1 mouse cellular context compared by ENCODE assay signal in genomic region chr1:88641678-88642215, GRCm38 (mm10).
TF ChIP-seq lines count a peak whose summit lies in the region.

No protein-coding gene starts in this region.

TF ChIP-seq in CH12.LX, 34 proteins besides CTCF, POLR2A, EP300 and RAD21 (continued from another document):
- TF ChIP-seq JUN (IDR thresholded peaks at IDR 0.05; ENCODE audit: insufficient read depth, low read depth, low read length) (no peak), NRF1 (IDR thresholded peaks at IDR 0.05; ENCODE audit: low read depth, low read length) (no peak), ZKSCAN1 (IDR thresholded peaks at IDR 0.05; ENCODE audit: borderline replicate concordance, low read depth, low read length) (no peak), MAX (IDR thresholded peaks at IDR 0.05; ENCODE audit: low read length) (no peak), SMC3 (IDR thresholded peaks at IDR 0.05; ENCODE audit: low read depth, low read length) (no peak; the same call in 1 of the 2 replicates), RCOR1 (conservative IDR thresholded peaks at IDR 0.05; ENCODE audit: low read depth, low read length) (no peak), ZMIZ1 (IDR thresholded peaks at IDR 0.05; ENCODE audit: low read depth, low read length) (0 out of 2 replicates have a peak, but pooled peaks have one; percentile 35), HCFC1 (IDR thresholded peaks at IDR 0.05; ENCODE audit: low read depth, low read length) (no peak), MXI1 (IDR thresholded peaks at IDR 0.05; ENCODE audit: low read depth, low read length) (no peak; the same call in 1 of the 2 replicates), ETS1 (conservative IDR thresholded peaks at IDR 0.05; ENCODE audit: low read depth, low read length) (peak; percentile 53; the same call in 1 of the 2 replicates), CHD1 (IDR thresholded peaks at IDR 0.05; ENCODE audit: low read depth, low read length) (no peak)
